Mouse (Mus musculus) heart, embryonic 14.5 days (tissue): ENCODE measurements at regions not wholly inside any gene's neighbourhood (a gene's known extent, or its start where the extent isn't known, plus 50 kb on each side); places are given as distances from the start of the nearest gene placed in this dataset.

Experiments used
- ATAC-seq: fragments of 200-750 bp; cut with Nextera tagmentation; 2 replicates; pipeline ENCODE4 v1.8.0; 2017; ENCODE audit warnings: low read depth, moderate TSS enrichment; ENCODE audit not compliant: insufficient number of reproducible peaks, insufficient read depth, low FRiP score
- H3K27ac ChIP-seq, 2 experiments: fragments of 200-500 bp in 1 of 2; fragments of 300-500 bp in 1 of 2; sonication (generic) in 1 of 2; replicated peaks in 1 of 2; 2 replicates each; pipeline ENCODE4 v1.5.1; 2012 to 2014; ENCODE audit warnings: low read depth in 2 of 2, low read length in 2 of 2, control low read depth in 1 of 2, mild to moderate bottlenecking in 1 of 2, mixed read lengths in 1 of 2; ENCODE audit not compliant: control insufficient read depth in 1 of 2, insufficient read depth in 1 of 2
- H3K27me3 ChIP-seq: fragments of 300-500 bp; sonication (generic); 2 replicates; pipeline ENCODE4 v1.6.1; 2014; ENCODE audit warnings: mild to moderate bottlenecking, low read length, control low read depth; ENCODE audit not compliant: control insufficient read depth, insufficient read depth
- H3K36me3 ChIP-seq: fragments of 300-500 bp; sonication (generic); 2 replicates; pipeline ENCODE4 v1.6.1; 2014; ENCODE audit warnings: mild to moderate bottlenecking, control low read depth, low read length, mixed read lengths; ENCODE audit not compliant: control insufficient read depth, insufficient read depth
- H3K4me1 ChIP-seq, 2 experiments: fragments of 200-500 bp in 1 of 2; fragments of 300-500 bp in 1 of 2; sonication (generic) in 1 of 2; 2 replicates each; pipeline ENCODE4 v1.6.1; 2012 to 2014; ENCODE audit warnings: low read length in 2 of 2, control low read depth in 1 of 2, mixed read lengths in 1 of 2; ENCODE audit not compliant: control insufficient read depth in 2 of 2, insufficient read depth in 2 of 2
- H3K4me2 ChIP-seq: fragments of 300-500 bp; sonication (generic); 2 replicates; pipeline ENCODE4 v1.6.1; 2014; ENCODE audit warnings: mild to moderate bottlenecking, low read length
- H3K4me3 ChIP-seq, 2 experiments: fragments of 200-500 bp in 1 of 2; fragments of 300-500 bp in 1 of 2; sonication (generic) in 1 of 2; 2 replicates each; pipeline ENCODE4 v1.5.1; 2012 to 2014; ENCODE audit warnings: low read length in 2 of 2, mild to moderate bottlenecking in 2 of 2, control low read depth in 1 of 2, low read depth in 1 of 2, moderate library complexity in 1 of 2; ENCODE audit not compliant: control insufficient read depth in 1 of 2, insufficient read depth in 1 of 2
- H3K9ac ChIP-seq: fragments of 300-500 bp; sonication (generic); 2 replicates; pipeline ENCODE4 v1.6.1; 2014; ENCODE audit warnings: mild to moderate bottlenecking, low read length
- H3K9me3 ChIP-seq: fragments of 300-500 bp; sonication (generic); 2 replicates; pipeline ENCODE4 v1.6.1; 2016; ENCODE audit warnings: low read length, control low read depth; ENCODE audit not compliant: control insufficient read depth
- WGBS: fragments of 180-500 bp; shearing (Covaris S2); extraction: QIAGEN DNeasy Blood & Tissue Kit; methylation state at CpG from one replicate; pipeline ENCODE4 v1.1.7; 2014; 5-methylcytosine and 5-hydroxymethylcytosine counted together

GRCm38 (mm10) chr9:89821853-89822243, 83.6 kb upstream of the Ankrd34c start:
- 45% methylated on average over 4 of the region's 4 CpGs for WGBS
- no peak for ATAC-seq
- H3K27ac ChIP-seq = no peak overlapping the region
- H3K27me3 ChIP-seq = no peaks in the 10 kb centered on the region
- H3K9me3 ChIP-seq = no peaks in the 10 kb centered on the region
- H3K36me3 ChIP-seq = no peaks in the 10 kb centered on the region
- no peak overlapping the region for H3K9ac ChIP-seq
- H3K4me1 ChIP-seq = peaks cover 6 to 8% of the 10 kb centered on the region in 2 experiments
- no peak overlapping the region for H3K4me2 ChIP-seq
- H3K4me3 ChIP-seq = no peak overlapping the region

GRCm38 (mm10) chr9:89821109-89821852, 83.0 kb upstream of the Ankrd34c start:
- no peak overlapping the region for H3K9ac ChIP-seq
- no peak overlapping the region for H3K4me2 ChIP-seq
- H3K4me1 ChIP-seq = peaks cover 6 to 8% of the 10 kb centered on the region in 2 experiments
- no peaks in the 10 kb centered on the region for H3K9me3 ChIP-seq
- ATAC-seq = no peak; the same call in 1 of the 2 replicates
- no peak overlapping the region; a peak in 1 of 4 replicates for H3K27ac ChIP-seq
- no peaks in the 10 kb centered on the region for H3K27me3 ChIP-seq
- H3K36me3 ChIP-seq = no peaks in the 10 kb centered on the region
- 41% methylated on average over 20 of the region's 20 CpGs for WGBS
- H3K4me3 ChIP-seq = no peak overlapping the region

GRCm38 (mm10) chr9:89813616-89814318, 75.5 kb upstream of the Ankrd34c start:
- Histone ChIP-seq H3K36me3 (no peaks in the 10 kb centered on the region), H3K27ac (no peak overlapping the region), H3K4me3 (no peak overlapping the region), H3K4me2 (no peak overlapping the region), H3K4me1 (no peaks in the 10 kb centered on the region), H3K9ac (no peak overlapping the region), H3K27me3 (no peaks in the 10 kb centered on the region), H3K9me3 (no peaks in the 10 kb centered on the region)
- ATAC-seq = no peak
- WGBS = 46% methylated on average over 8 of the region's 8 CpGs

GRCm38 (mm10) chr9:89807381-89807780, 69.1 kb upstream of the Ankrd34c start:
- Histone ChIP-seq H3K9me3 (no peaks in the 10 kb centered on the region), H3K9ac (no peak overlapping the region), H3K4me2 (no peak overlapping the region), H3K4me1 (peaks cover 0 to 4% of the 10 kb centered on the region in 2 experiments; a peak in 3 of 4 replicates), H3K27me3 (no peaks in the 10 kb centered on the region), H3K4me3 (no peak overlapping the region), H3K27ac (no peak overlapping the region), H3K36me3 (no peaks in the 10 kb centered on the region)
- ATAC-seq = no peak
- 49% methylated on average over 6 of the region's 6 CpGs for WGBS

GRCm38 (mm10) chr9:89802658-89803057, 64.4 kb upstream of the Ankrd34c start:
- no peak for ATAC-seq
- Histone ChIP-seq H3K36me3 (no peaks in the 10 kb centered on the region), H3K4me1 (peaks cover 3 to 6% of the 10 kb centered on the region in 2 experiments), H3K4me2 (peak overlapping the region; percentile 23; the same call in 1 of the 2 replicates), H3K4me3 (no peak overlapping the region), H3K27me3 (no peaks in the 10 kb centered on the region), H3K27ac (no peak overlapping the region), H3K9me3 (no peaks in the 10 kb centered on the region), H3K9ac (no peak overlapping the region)
- WGBS = 50% methylated on average over 10 of the region's 10 CpGs

- no peak for ATAC-seq
- H3K4me2 ChIP-seq = no peak overlapping the region
- H3K9me3 ChIP-seq = no peaks in the 10 kb centered on the region
- no peak overlapping the region for H3K27ac ChIP-seq
- no peaks in the 10 kb centered on the region for H3K4me1 ChIP-seq
- WGBS = 8% methylated on average over 6 of the region's 6 CpGs
- no peaks in the 10 kb centered on the region for H3K27me3 ChIP-seq
- no peak overlapping the region for H3K4me3 ChIP-seq
- no peaks in the 10 kb centered on the region for H3K36me3 ChIP-seq
- H3K9ac ChIP-seq = no peak overlapping the region
Measured at GRCm38 (mm10) chr9:89793018-89793417, 54.7 kb upstream of the Ankrd34c start.

GRCm38 (mm10) chr9:89789926-89790325, 51.7 kb upstream of the Ankrd34c start:
- 74% methylated on average over 5 of the region's 5 CpGs for WGBS
- H3K4me2 ChIP-seq = no peak overlapping the region
- no peak overlapping the region for H3K4me3 ChIP-seq
- H3K9me3 ChIP-seq = no peaks in the 10 kb centered on the region
- no peaks in the 10 kb centered on the region for H3K36me3 ChIP-seq
- no peak overlapping the region for H3K27ac ChIP-seq
- ATAC-seq = no peak
- no peaks in the 10 kb centered on the region for H3K27me3 ChIP-seq
- no peak overlapping the region for H3K9ac ChIP-seq
- H3K4me1 ChIP-seq = no peaks in the 10 kb centered on the region
